Mouse (Mus musculus) lung, postnatal 0 days (tissue): Measurements from ENCODE around the gene Map3k4.

Experiments
- CTCF ChIP-seq: IDR thresholded peaks from 2 replicates; pipeline ENCODE4 v1.5.1; 2016; ENCODE audit warnings: antibody characterized with exemption, mild to moderate bottlenecking
- EP300 ChIP-seq: IDR thresholded peaks from 2 replicates; pipeline ENCODE4 v1.6.1; 2016; ENCODE audit warnings: antibody characterized with exemption, mild to moderate bottlenecking, control low read depth

- no peak for TF ChIP-seq CTCF
- no peak for TF ChIP-seq EP300
Measured at GRCm38 (mm10) chr17:12337156-12337555, 18.6 kb upstream of the Map3k4 start.
